Mouse (Mus musculus): ENCODE results near the gene Siva1. TPM values are rescaled to one million over a fixed set of nuclear protein-coding genes. Genes with fewer than 3 reads are reported as not detected.
A peak's percentile ranks its signal among the peaks of the same experiment; 100 is the strongest.

Gene Siva1
- polyA plus RNA-seq (2016; fragmentation: Nextera tagmentation; extraction: Ambion mirVana) = 359 and 361 TPM in 2 replicates

DNA sequence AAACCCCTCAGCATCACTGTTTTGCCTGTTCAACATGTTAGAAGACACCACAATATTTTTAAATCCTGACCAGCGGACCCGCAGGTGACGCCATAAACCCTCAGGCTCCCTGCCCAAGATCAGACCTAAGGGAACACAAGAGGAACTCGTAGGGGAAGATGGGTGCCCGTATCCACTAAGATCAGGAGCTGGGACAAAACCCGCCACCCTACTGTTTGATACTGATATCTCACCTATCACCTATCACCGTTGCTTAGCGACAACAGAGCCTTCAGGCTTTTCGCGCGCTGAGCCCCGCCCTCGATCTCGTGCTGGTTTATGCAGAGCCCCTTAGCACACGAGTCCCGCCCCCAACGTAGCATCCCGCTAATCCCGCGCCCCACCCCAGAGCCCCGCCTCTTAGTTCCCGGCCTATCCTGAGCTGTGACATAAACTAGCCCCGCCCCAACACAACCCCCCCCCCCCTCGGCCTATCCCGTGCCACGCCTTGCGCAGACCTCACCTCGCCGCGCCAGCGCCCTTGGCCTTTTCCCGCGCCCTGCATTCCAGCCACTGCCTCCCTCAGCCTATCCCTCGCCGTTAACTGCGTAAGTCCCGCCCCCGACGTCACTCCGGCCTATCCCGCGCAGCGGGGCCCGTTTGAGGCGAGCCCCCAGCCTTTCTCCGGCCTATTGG, at the start of gene Siva1:
Siva1 (plus strand) TSS at position 500 of the 675 bp plus-strand sequence.
- peaks cover 17% of the 10 kb centered on the region for H3K4me1 ChIP-seq
- peak; percentile 98 for DNase-seq (ENCODE audit: low spot score)

DNA sequence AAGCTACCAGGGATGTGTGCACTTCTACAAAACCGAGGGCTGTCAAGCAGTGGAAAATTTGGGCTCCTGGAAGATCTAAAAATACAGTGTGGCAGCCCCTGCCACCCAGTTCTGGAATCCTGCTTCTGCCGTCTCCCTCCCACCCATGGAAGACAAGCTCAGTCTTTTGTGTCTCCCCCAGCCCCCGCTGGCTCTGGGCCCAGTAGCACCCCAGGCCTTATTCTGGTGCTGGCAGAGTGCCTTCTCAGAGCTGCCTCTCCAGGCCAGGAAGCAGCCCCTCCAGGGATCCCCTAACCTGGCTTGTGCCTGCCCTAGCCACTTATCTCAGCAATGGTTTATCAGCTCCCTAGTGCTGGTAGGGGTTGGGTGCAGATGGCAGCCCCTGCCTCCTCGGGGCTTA, 49.5 kb upstream of the Siva1 start:
- peaks cover 12% of the 10 kb centered on the region for H3K27me3 ChIP-seq (ENCODE audit: low read depth, poor library complexity, severe bottlenecking)
- DNase-seq (ENCODE audit: low spot score) = no peak
- peak overlapping the region; percentile 47 for H3K27ac ChIP-seq
- no peak overlapping the region for H3K4me3 ChIP-seq
- 62% methylated on average over 4 of the region's 4 CpGs for WGBS
- H3K36me3 ChIP-seq = no peaks in the 10 kb centered on the region
- no peaks in the 10 kb centered on the region for H3K9me3 ChIP-seq (replicated peaks)
- H3K4me1 ChIP-seq = peaks cover 54% of the 10 kb centered on the region

More for the DNA sequence above, at the start of gene Siva1:
- Histone ChIP-seq H3K36me3 (peaks cover 32% of the 10 kb centered on the region), H3K27ac (peak within 1 kb of the TSS; percentile 88), H3K27me3 (ENCODE audit: low read depth, poor library complexity, severe bottlenecking) (no peaks in the 10 kb centered on the region), H3K9me3 (replicated peaks) (no peaks in the 10 kb centered on the region), H3K4me3 (peak within 1 kb of the TSS; percentile 90)
- 2% methylated on average over 46 of the region's 46 CpGs for WGBS

GRCm38 (mm10) chr12:112595626-112596025, 48.9 kb upstream of the Siva1 start:
- Histone ChIP-seq H3K27me3 (ENCODE audit: low read depth, poor library complexity, severe bottlenecking) (peaks cover 5% of the 10 kb centered on the region), H3K9me3 (replicated peaks) (no peaks in the 10 kb centered on the region), H3K4me1 (peaks cover 48% of the 10 kb centered on the region), H3K27ac (no peak overlapping the region), H3K36me3 (no peaks in the 10 kb centered on the region), H3K4me3 (no peak overlapping the region)
- no peak for DNase-seq (ENCODE audit: low spot score)
- 79% methylated on average over 4 of the region's 4 CpGs for WGBS

- DNase-seq (ENCODE audit: low spot score) = no peak
- Histone ChIP-seq H3K27me3 (ENCODE audit: low read depth, poor library complexity, severe bottlenecking) (no peaks in the 10 kb centered on the region), H3K27ac (no peak overlapping the region), H3K36me3 (no peaks in the 10 kb centered on the region), H3K9me3 (replicated peaks) (no peaks in the 10 kb centered on the region), H3K4me3 (no peak overlapping the region), H3K4me1 (peaks cover 44% of the 10 kb centered on the region)
- WGBS = 81% methylated on average over 9 of the region's 9 CpGs
Observed at GRCm38 (mm10) chr12:112596454-112596853, 48.0 kb upstream of the Siva1 start.

GRCm38 (mm10) chr12:112596891-112597500, 47.5 kb upstream of the Siva1 start:
- Histone ChIP-seq H3K27me3 (ENCODE audit: low read depth, poor library complexity, severe bottlenecking) (no peaks in the 10 kb centered on the region), H3K9me3 (replicated peaks) (no peaks in the 10 kb centered on the region), H3K36me3 (no peaks in the 10 kb centered on the region), H3K27ac (no peak overlapping the region), H3K4me3 (no peak overlapping the region), H3K4me1 (peaks cover 46% of the 10 kb centered on the region)
- 78% methylated on average over 14 of the region's 14 CpGs for WGBS
- no peak for DNase-seq (ENCODE audit: low spot score)

- Histone ChIP-seq H3K27me3 (ENCODE audit: low read depth, poor library complexity, severe bottlenecking) (no peaks in the 10 kb centered on the region), H3K36me3 (no peaks in the 10 kb centered on the region), H3K4me1 (peaks cover 52% of the 10 kb centered on the region), H3K4me3 (no peak overlapping the region), H3K9me3 (replicated peaks) (no peaks in the 10 kb centered on the region), H3K27ac (no peak overlapping the region)
- 87% methylated on average over 8 of the region's 8 CpGs for WGBS
- DNase-seq (ENCODE audit: low spot score) = no peak
Observed at GRCm38 (mm10) chr12:112597618-112598017, 46.9 kb upstream of the Siva1 start.

DNA sequence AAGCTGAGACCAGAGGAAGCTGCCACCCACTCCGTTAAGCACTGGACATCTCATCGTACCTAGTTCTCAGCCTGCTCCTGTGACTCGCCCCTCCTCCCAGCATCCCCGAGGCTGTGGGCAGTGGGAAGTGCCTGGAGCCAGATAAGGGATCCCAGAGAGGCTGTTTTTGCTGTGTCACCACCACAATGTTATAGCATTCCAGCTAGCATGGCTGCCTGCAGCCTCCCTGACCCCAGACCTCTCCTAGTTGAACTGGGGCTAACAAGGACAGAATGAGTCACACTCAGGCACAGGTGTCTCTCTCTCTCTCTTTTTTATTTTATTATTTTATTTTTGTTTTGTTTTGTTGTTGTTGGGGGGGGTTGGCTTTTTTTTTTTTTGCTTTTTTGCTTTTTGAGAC, 45.3 kb upstream of the Siva1 start:
- H3K27ac ChIP-seq = 0 out of 2 replicates have a peak overlapping the region, but pooled peaks have one; percentile 4
- no peak overlapping the region for H3K4me3 ChIP-seq
- no peaks in the 10 kb centered on the region; the same call in 1 of the 2 replicates for H3K36me3 ChIP-seq
- peaks cover 44% of the 10 kb centered on the region for H3K4me1 ChIP-seq
- 37% methylated on average over 4 of the region's 4 CpGs for WGBS
- H3K9me3 ChIP-seq (replicated peaks) = no peaks in the 10 kb centered on the region
- DNase-seq (ENCODE audit: low spot score) = no peak
- no peaks in the 10 kb centered on the region for H3K27me3 ChIP-seq (ENCODE audit: low read depth, poor library complexity, severe bottlenecking)

DNA sequence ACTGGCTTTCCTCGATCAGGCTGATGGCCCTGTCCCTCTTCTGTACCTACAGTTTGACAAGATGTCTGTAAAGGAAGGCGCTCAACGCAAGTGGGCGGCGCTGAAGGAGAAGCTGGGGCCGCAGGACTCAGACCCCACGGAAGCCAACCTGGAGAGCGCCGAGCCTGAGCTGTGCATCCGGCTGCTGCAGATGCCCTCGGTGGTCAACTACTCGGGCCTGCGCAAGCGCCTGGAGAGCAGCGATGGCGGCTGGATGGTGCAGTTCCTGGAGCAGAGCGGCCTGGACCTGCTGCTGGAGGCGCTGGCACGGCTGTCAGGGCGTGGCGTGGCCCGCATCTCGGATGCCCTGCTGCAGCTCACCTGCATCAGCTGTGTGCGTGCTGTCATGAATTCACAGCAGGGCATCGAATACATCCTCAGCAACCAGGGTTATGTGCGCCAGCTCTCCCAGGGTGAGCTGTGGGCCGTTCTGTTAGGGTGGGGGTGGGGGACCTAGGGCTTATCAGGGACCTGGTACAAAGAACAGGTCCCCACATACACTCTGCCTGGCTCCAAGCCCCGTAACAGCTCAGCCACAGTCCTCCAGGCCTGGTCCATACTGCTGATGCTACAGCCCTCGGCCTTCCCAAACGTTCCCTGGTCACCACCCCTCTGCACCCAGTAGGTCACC, 44.4 kb upstream of the Siva1 start:
- 84% methylated on average over 30 of the region's 30 CpGs for WGBS
- Histone ChIP-seq H3K4me3 (no peak overlapping the region), H3K9me3 (replicated peaks) (no peaks in the 10 kb centered on the region), H3K27ac (no peak overlapping the region), H3K27me3 (ENCODE audit: low read depth, poor library complexity, severe bottlenecking) (no peaks in the 10 kb centered on the region), H3K4me1 (peaks cover 44% of the 10 kb centered on the region), H3K36me3 (no peaks in the 10 kb centered on the region; the same call in 1 of the 2 replicates)
- DNase-seq (ENCODE audit: low spot score) = no peak

- Histone ChIP-seq H3K27me3 (ENCODE audit: low read depth, poor library complexity, severe bottlenecking) (no peaks in the 10 kb centered on the region), H3K4me1 (peaks cover 27% of the 10 kb centered on the region), H3K4me3 (no peak overlapping the region), H3K36me3 (no peaks in the 10 kb centered on the region; the same call in 1 of the 2 replicates), H3K27ac (no peak overlapping the region), H3K9me3 (replicated peaks) (no peaks in the 10 kb centered on the region)
- DNase-seq (ENCODE audit: low spot score) = no peak
- WGBS = 90% methylated on average over 5 of the region's 5 CpGs
Observed at GRCm38 (mm10) chr12:112604022-112604421, 40.5 kb upstream of the Siva1 start.

- no peaks in the 10 kb centered on the region for H3K27me3 ChIP-seq (ENCODE audit: low read depth, poor library complexity, severe bottlenecking)
- H3K9me3 ChIP-seq (replicated peaks) = no peaks in the 10 kb centered on the region
- peaks cover 24% of the 10 kb centered on the region for H3K4me1 ChIP-seq
- peak; percentile 63 for DNase-seq (ENCODE audit: low spot score)
- peak overlapping the region; percentile 32 for H3K27ac ChIP-seq
- no peaks in the 10 kb centered on the region; the same call in 1 of the 2 replicates for H3K36me3 ChIP-seq
- 68% methylated on average over 20 of the region's 20 CpGs for WGBS
- H3K4me3 ChIP-seq = no peak overlapping the region
Observed at GRCm38 (mm10) chr12:112604709-112605649, 39.5 kb upstream of the Siva1 start.

DNA sequence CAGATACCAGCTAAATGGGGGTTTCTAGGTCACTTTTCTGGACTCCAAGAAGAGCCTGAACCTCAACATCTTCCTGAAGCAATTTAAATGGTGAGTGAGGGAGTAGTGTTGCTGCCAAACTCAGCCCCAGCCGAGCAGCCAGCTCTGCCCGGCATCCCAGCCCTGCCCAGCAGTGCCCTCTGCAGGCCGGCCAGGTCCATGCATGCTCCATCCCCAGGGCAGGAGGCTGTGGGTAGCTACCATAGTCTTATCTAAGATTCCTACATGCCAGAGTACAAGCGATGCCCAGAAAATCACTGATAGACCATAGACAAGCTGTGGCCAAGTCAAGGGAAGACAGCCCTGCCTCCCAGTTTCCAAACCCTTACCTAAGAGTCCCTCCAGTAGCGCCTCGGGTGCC, 38.7 kb upstream of the Siva1 start:
- peak; percentile 79 for DNase-seq (ENCODE audit: low spot score)
- H3K4me1 ChIP-seq = peaks cover 24% of the 10 kb centered on the region
- no peaks in the 10 kb centered on the region for H3K27me3 ChIP-seq (ENCODE audit: low read depth, poor library complexity, severe bottlenecking)
- H3K27ac ChIP-seq = no peak overlapping the region
- no peaks in the 10 kb centered on the region; the same call in 1 of the 2 replicates for H3K36me3 ChIP-seq
- no peak overlapping the region for H3K4me3 ChIP-seq
- H3K9me3 ChIP-seq (replicated peaks) = no peaks in the 10 kb centered on the region
- 48% methylated on average over 6 of the region's 6 CpGs for WGBS

DNA sequence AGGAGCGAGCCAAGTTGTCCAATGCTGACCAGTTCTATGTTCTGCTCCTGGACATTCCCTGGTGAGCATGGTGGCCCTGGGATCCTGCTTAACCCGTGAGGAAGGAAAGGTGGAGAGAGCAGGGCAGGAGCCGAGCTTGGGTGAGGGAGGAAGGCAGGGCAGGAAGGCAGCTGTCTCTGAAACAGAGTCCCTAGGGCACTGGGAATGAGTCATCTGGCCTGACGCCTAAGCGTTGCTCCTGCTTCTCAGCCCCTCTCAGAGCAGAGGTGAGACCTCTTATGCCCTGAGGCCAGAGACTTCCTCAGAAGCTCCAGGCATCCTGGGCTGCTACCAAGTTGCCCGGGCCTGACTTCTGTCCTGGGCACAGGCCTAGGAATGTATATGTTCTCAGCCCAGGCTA, 37.5 kb upstream of the Siva1 start:
- H3K4me3 ChIP-seq = no peak overlapping the region
- no peak overlapping the region for H3K27ac ChIP-seq
- 72% methylated on average over 6 of the region's 6 CpGs for WGBS
- H3K27me3 ChIP-seq (ENCODE audit: low read depth, poor library complexity, severe bottlenecking) = no peaks in the 10 kb centered on the region
- peaks cover 4% of the 10 kb centered on the region; the same call in 1 of the 2 replicates for H3K36me3 ChIP-seq
- no peak for DNase-seq (ENCODE audit: low spot score)
- H3K4me1 ChIP-seq = peaks cover 23% of the 10 kb centered on the region
- no peaks in the 10 kb centered on the region for H3K9me3 ChIP-seq (replicated peaks)
